Mouse (Mus musculus): ENCODE measurements around the gene Olfr835. TPM values are rescaled to one million over a fixed set of nuclear protein-coding genes. Genes with fewer than 3 reads are reported as not detected.

Gene Olfr835
- not detected for polyA plus RNA-seq (2017; shearing (Covaris generic))

DNA sequence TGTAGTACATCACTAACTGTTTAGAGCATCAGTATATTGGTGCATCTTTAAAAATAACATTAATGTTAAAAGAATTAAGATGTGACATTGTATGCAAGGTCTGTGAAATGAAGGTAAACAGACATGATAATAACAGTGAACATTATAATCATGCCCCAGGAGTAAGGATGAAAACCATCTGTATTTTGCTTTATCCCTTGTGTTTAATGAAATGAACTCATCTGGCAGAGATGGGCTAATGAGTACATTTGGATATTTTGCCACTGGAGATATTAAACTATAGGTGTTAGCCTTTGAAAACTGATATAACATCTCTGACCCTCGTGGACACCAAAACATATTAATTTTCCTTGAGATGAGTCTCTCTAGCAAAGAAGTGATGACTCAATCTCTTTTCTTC, at the start of gene Olfr835:
Gene Olfr835, plus strand, starts transcription at position 301 of the 400 bp plus-strand sequence.

DNA sequence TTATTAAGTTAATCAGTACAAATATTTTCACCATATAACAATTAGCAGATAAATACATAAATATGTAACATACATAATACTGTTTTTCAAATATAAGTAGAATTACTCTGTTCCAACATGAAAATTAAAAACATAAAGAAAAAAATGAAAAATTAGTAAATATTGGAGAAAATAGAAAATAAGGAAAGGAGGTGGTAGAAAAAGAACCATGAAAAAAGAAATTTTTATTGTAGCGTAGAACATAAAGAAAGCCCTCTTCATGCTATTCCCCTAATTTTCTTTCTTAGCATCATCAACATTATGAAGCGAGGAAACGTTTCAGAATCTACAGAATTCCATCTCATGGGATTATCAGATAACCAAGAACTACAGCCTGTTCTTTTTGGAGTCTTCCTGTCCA, 44.8 kb upstream of the Olfr835 start, which contains the start of gene Olfr834:
Gene Olfr834, plus strand, starts transcription at position 301 of the 400 bp plus-strand sequence.

Other genes starting within 250 kb of the Olfr835 start
- gene Olfr828, start 213.2 kb upstream of the Olfr835 start, polyA plus RNA-seq (2017; shearing (Covaris generic)), result not detected
- not detected for gene Olfr829, start 177.8 kb upstream of the Olfr835 start, polyA plus RNA-seq (2017; shearing (Covaris generic))
- gene Olfr830, start 158.0 kb upstream of the Olfr835 start, polyA plus RNA-seq (2017; shearing (Covaris generic)), result not detected
- not detected for gene Olfr832, start 95.6 kb upstream of the Olfr835 start, polyA plus RNA-seq (2017; shearing (Covaris generic))
- gene Olfr834, start 44.7 kb upstream of the Olfr835 start, polyA plus RNA-seq (2017; shearing (Covaris generic)), result not detected
- not detected for gene Olfr836, start 87.6 kb downstream of the Olfr835 start, polyA plus RNA-seq (2017; shearing (Covaris generic))
- gene Olfr837, start 103.6 kb downstream of the Olfr835 start, polyA plus RNA-seq (2017; shearing (Covaris generic)), result 0.85 TPM
- not detected for gene Olfr839-ps1, start 144.6 kb downstream of the Olfr835 start, polyA plus RNA-seq (2017; shearing (Covaris generic))
- 0.11 TPM for gene Olfr843, start 219.3 kb downstream of the Olfr835 start, polyA plus RNA-seq (2017; shearing (Covaris generic))